In genomic region chr7:49496111-49496510, GRCm38 (mm10) we compare ENCODE assay signal across 8 mouse cellular contexts.
A peak's percentile ranks its signal among the peaks of the same experiment; 100 is the strongest.
DNase-seq lines count a peak whose midpoint lies in the region; ATAC-seq and TF ChIP-seq lines count a peak whose summit lies in the region.

No protein-coding gene starts in this region.

- intact Hi-C loops in left cerebral cortex, adult 2 months (cut with DNase I): loop anchor here (1.0 kb wide), 1 partner anchor 73 kb away; no protein-coding TSS in a partner anchor
- intact Hi-C loops in left cerebral cortex, postnatal 10 days (cut with DNase I): no loop called here

- H3K9ac ChIP-seq in embryonic facial prominence, embryonic 14.5 days (ENCODE audit: low read depth, low read length): no peak overlapping the region
- H3K9ac ChIP-seq in hindbrain, embryonic 12.5 days: no peak overlapping the region

- ATAC-seq in embryonic facial prominence, embryonic 14.5 days (ENCODE audit: low read depth): no peak
- peak; percentile 52; the same call in 1 of the 2 replicates for ATAC-seq in hindbrain, embryonic 12.5 days (ENCODE audit: low FRiP score)

- no peaks in the 10 kb centered on the region for H3K27me3 ChIP-seq in embryonic facial prominence, embryonic 14.5 days (replicated peaks; ENCODE audit: control insufficient read depth, insufficient read depth, low read length)
- H3K27me3 ChIP-seq in hindbrain, embryonic 12.5 days: no peaks in the 10 kb centered on the region; the same call in 1 of the 2 replicates

- no peak overlapping the region for H3K4me2 ChIP-seq in embryonic facial prominence, embryonic 14.5 days (ENCODE audit: low read depth, low read length)
- H3K4me2 ChIP-seq in hindbrain, embryonic 12.5 days (replicated peaks): no peak overlapping the region

- TF ChIP-seq CTCF in left cerebral cortex, adult 2 months (IDR thresholded peaks at IDR 0.05): no peak

- no peaks in the 10 kb centered on the region for H3K9me3 ChIP-seq in embryonic facial prominence, embryonic 14.5 days (ENCODE audit: control insufficient read depth, low read length)
- no peaks in the 10 kb centered on the region for H3K9me3 ChIP-seq in hindbrain, embryonic 12.5 days (replicated peaks)

- H3K4me3 ChIP-seq in left cerebral cortex, adult 2 months: no peak overlapping the region
- H3K4me3 ChIP-seq in embryonic facial prominence, embryonic 14.5 days (ENCODE audit: low read depth, low read length): no peak overlapping the region
- no peak overlapping the region for H3K4me3 ChIP-seq in hindbrain, embryonic 12.5 days

- no peak for DNase-seq in left cerebral cortex, adult 2 months (ENCODE audit: extremely low spot score in 1 of 2, low spot score in 2 of 2)
- no peak for DNase-seq in left cerebral cortex, postnatal 10 days (ENCODE audit: extremely low spot score in 1 of 2, low spot score in 2 of 2)
- peak; percentile 49 for DNase-seq in embryonic facial prominence, embryonic 14.5 days (ENCODE audit: low spot score)
- peak; percentile 58 for DNase-seq in neural tube, embryonic 10.5 days (ENCODE audit: extremely low spot score, low spot score)
- DNase-seq in gastrocnemius, postnatal 4 days (ENCODE audit: low spot score in 2 of 2): no peak
- DNase-seq in right cerebral cortex, adult 2 months (ENCODE audit: low spot score in 2 of 2): no peak
- no peak for DNase-seq in left cerebral cortex, adult 8-10 months (ENCODE audit: low spot score in 2 of 2)

- peak overlapping the region; percentile 78 for H3K27ac ChIP-seq in left cerebral cortex, adult 2 months
- H3K27ac ChIP-seq in embryonic facial prominence, embryonic 14.5 days (replicated peaks; ENCODE audit: low read depth, low read length): no peak overlapping the region
- H3K27ac ChIP-seq in hindbrain, embryonic 12.5 days: peak overlapping the region; percentile 37; the same call in 1 of the 2 replicates

- 28% methylated on average over 11 of the region's 11 CpGs for WGBS in embryonic facial prominence, embryonic 14.5 days
- 13% methylated on average over 11 of the region's 11 CpGs for WGBS in hindbrain, embryonic 12.5 days

- peaks cover 5% of the 10 kb centered on the region; the same call in 1 of the 2 replicates for H3K36me3 ChIP-seq in embryonic facial prominence, embryonic 14.5 days (ENCODE audit: control insufficient read depth, insufficient read depth, low read length)
- H3K36me3 ChIP-seq in hindbrain, embryonic 12.5 days: no peaks in the 10 kb centered on the region

- H3K4me1 ChIP-seq in embryonic facial prominence, embryonic 14.5 days (ENCODE audit: control insufficient read depth, insufficient read depth, low read length): peaks cover 7% of the 10 kb centered on the region; the same call in 1 of the 2 replicates
- H3K4me1 ChIP-seq in hindbrain, embryonic 12.5 days: peaks cover 29% of the 10 kb centered on the region

Comparison
In these comparisons a context has a peak if more than half of its experiments do, and no peak if none do; other contexts are left out.
1. DNase-seq: peak in embryonic facial prominence, embryonic 14.5 days (single experiment) and neural tube, embryonic 10.5 days (single experiment); none in left cerebral cortex, adult 2 months (0 of 2), left cerebral cortex, postnatal 10 days (0 of 2), gastrocnemius, postnatal 4 days (0 of 2), right cerebral cortex, adult 2 months (0 of 2) and left cerebral cortex, adult 8-10 months (0 of 2).